22 mouse cellular contexts compared by ENCODE assay signal in the genomic region with DNA sequence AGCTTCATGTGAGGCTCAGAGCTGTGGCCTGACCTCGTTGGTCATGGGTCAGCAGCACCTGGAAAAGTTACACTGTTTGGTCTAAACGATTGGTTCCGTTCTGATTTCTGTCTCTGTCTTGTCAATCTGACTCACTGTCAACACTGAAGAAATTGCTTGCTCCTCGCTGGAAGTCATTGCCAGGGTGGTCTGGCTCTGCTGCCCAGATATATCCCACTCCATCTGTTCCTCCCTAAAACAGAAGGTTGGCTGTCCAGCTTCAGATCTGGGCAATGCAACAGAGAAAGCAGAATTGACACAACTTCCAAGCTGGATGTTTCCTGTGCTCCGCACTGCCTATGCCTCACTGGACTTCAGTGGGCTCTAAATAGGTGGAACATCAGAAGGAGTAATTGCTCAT.
DNase-seq lines count a peak whose midpoint lies in the region; ATAC-seq and TF ChIP-seq lines count a peak whose summit lies in the region.
"Had no signal": no experiment of that assay in that cellular context is flagged by ENCODE, and none has a peak within 500 bp of the region (broad histone marks: within the 10 kb centered on the region; RNA-seq: fewer than 3 reads in every experiment).

No protein-coding gene starts in this region.

- no peaks in the 10 kb centered on the region for H3K9me3 ChIP-seq in hindbrain, postnatal 0 days (ENCODE audit: low read length)
- H3K9me3 ChIP-seq in hindbrain, embryonic 13.5 days: no peaks in the 10 kb centered on the region
- H3K9me3 ChIP-seq: G1E had no signal

- H3K27me3 ChIP-seq in cerebellum, adult 2 months (ENCODE audit: control insufficient read depth, insufficient read depth, low read length): no peaks in the 10 kb centered on the region
- H3K27me3 ChIP-seq in hindbrain, postnatal 0 days (ENCODE audit: insufficient read depth, low read length): no peaks in the 10 kb centered on the region
- H3K27me3 ChIP-seq in hindbrain, embryonic 13.5 days: no peaks in the 10 kb centered on the region
- H3K27me3 ChIP-seq: CH12.LX had no signal

- H3K4me3 ChIP-seq in cerebellum, adult 2 months (replicated peaks; ENCODE audit: insufficient read depth, low read depth, low read length): no peak overlapping the region
- H3K4me3 ChIP-seq in hindbrain, postnatal 0 days (ENCODE audit: low read length): no peak overlapping the region
- H3K4me3 ChIP-seq in hindbrain, embryonic 13.5 days: no peak overlapping the region

- DNase-seq in cerebellum, postnatal 10 days: peak; percentile 52 to 58
- DNase-seq in cerebellum, adult 9-10 months: no peak
- DNase-seq in cerebellum, postnatal 14 days: peak; percentile 23 to 26
- no peak for DNase-seq in cerebellum, adult 2 months
- DNase-seq in hindbrain, postnatal 0 days (ENCODE audit: low spot score): peak; percentile 1
- DNase-seq in left cerebral cortex, postnatal 4 days: peak; percentile 23
- DNase-seq in left cerebral cortex, adult 9 months (ENCODE audit: low spot score in 2 of 2): no peak
- DNase-seq: adrenal gland, adult 2 months; adrenal gland, adult 8-10 months; adrenal gland, postnatal 10 days; adrenal gland, postnatal 14 days; adrenal gland, postnatal 25 days; adrenal gland, postnatal 36 days; B cell, adult 2 months; cerebellum, adult 11 months; cerebellum, adult 11-12 months had no signal

- ATAC-seq in hindbrain, postnatal 0 days: no peak
- no peak for ATAC-seq in hindbrain, embryonic 13.5 days (ENCODE audit: low FRiP score)
- ATAC-seq: activated CD4-positive, CD25-positive, alpha-beta regulatory T cell, adult 4 months; CD4-positive, CD25-positive, alpha-beta regulatory T cell, adult 4 months; Patski had no signal

- intact Hi-C loops in left cerebral cortex, postnatal 4 days (cut with DNase I): no loop called here

- TF ChIP-seq POLR2A in cerebellum, adult 2 months (IDR thresholded peaks at IDR 0.05; ENCODE audit: borderline replicate concordance, insufficient read depth, low read length): no peak

- H3K9ac ChIP-seq in hindbrain, postnatal 0 days (replicated peaks; ENCODE audit: low read length): no peak overlapping the region
- no peak overlapping the region for H3K9ac ChIP-seq in hindbrain, embryonic 13.5 days

- H3K4me2 ChIP-seq in hindbrain, postnatal 0 days (ENCODE audit: low read depth, low read length): no peak overlapping the region
- no peak overlapping the region for H3K4me2 ChIP-seq in hindbrain, embryonic 13.5 days

- no peaks in the 10 kb centered on the region for H3K36me3 ChIP-seq in hindbrain, postnatal 0 days (ENCODE audit: insufficient read depth, low read length)
- H3K36me3 ChIP-seq in hindbrain, embryonic 13.5 days: no peaks in the 10 kb centered on the region
- H3K36me3 ChIP-seq: G1E had no signal

- no peak overlapping the region for H3K27ac ChIP-seq in cerebellum, adult 2 months (ENCODE audit: insufficient read depth, low read length)
- H3K27ac ChIP-seq in hindbrain, postnatal 0 days: no peak overlapping the region
- H3K27ac ChIP-seq in hindbrain, embryonic 13.5 days: no peak overlapping the region

- WGBS in cerebellum, adult 2 months: 25% methylated on average over 5 of the region's 5 CpGs
- WGBS in hindbrain, postnatal 0 days: 69% methylated on average over 5 of the region's 5 CpGs
- WGBS in hindbrain, embryonic 13.5 days: 83% methylated on average over 5 of the region's 5 CpGs

- no peaks in the 10 kb centered on the region for H3K4me1 ChIP-seq in cerebellum, adult 2 months (ENCODE audit: control insufficient read depth, insufficient read depth, low read length)
- no peaks in the 10 kb centered on the region for H3K4me1 ChIP-seq in hindbrain, postnatal 0 days (ENCODE audit: insufficient read depth, low read length)
- no peaks in the 10 kb centered on the region for H3K4me1 ChIP-seq in hindbrain, embryonic 13.5 days (replicated peaks)

- no peak for TF ChIP-seq CTCF in cerebellum, adult 2 months (IDR thresholded peaks at IDR 0.05; ENCODE audit: borderline replicate concordance, insufficient read depth, low read depth, low read length)
- no peak for TF ChIP-seq CTCF in hindbrain, postnatal 0 days (IDR thresholded peaks at IDR 0.05; ENCODE audit: low read depth)

Comparison
In these comparisons a context has a peak if more than half of its experiments do, and no peak if none do; other contexts are left out.
1. DNase-seq: peak in cerebellum, postnatal 10 days (2 of 2), cerebellum, postnatal 14 days (2 of 2), hindbrain, postnatal 0 days (single experiment) and left cerebral cortex, postnatal 4 days (single experiment); none in cerebellum, adult 9-10 months (single experiment), cerebellum, adult 2 months (0 of 2) and left cerebral cortex, adult 9 months (0 of 2).